ENCODE assay signal across 28 mouse cellular contexts in genomic region chr7:34645623-34646022, GRCm38 (mm10). TPM values are rescaled to one million over a fixed set of nuclear protein-coding genes. Genes with fewer than 3 reads are reported as not detected.
DNase-seq lines count a peak whose midpoint lies in the region; ATAC-seq and TF ChIP-seq lines count a peak whose summit lies in the region.
"Had no signal": no experiment of that assay in that cellular context is flagged by ENCODE, and none has a peak within 500 bp of the region (broad histone marks: within the 10 kb centered on the region; RNA-seq: fewer than 3 reads in every experiment).

No protein-coding gene starts in this region.

- no peaks in the 10 kb centered on the region for H3K9me3 ChIP-seq in forebrain, embryonic 13.5 days (replicated peaks)
- no peaks in the 10 kb centered on the region for H3K9me3 ChIP-seq in forebrain, embryonic 12.5 days
- no peaks in the 10 kb centered on the region for H3K9me3 ChIP-seq in limb, embryonic 14.5 days (ENCODE audit: control insufficient read depth, low read length)
- H3K9me3 ChIP-seq in limb, embryonic 10.5 days (replicated peaks): no peaks in the 10 kb centered on the region
- no peaks in the 10 kb centered on the region for H3K9me3 ChIP-seq in stomach, postnatal 0 days (ENCODE audit: control insufficient read depth, low read length)
- H3K9me3 ChIP-seq: embryonic facial prominence, embryonic 12.5 days; heart, embryonic 10.5 days; heart, embryonic 13.5 days had no signal

- no peak overlapping the region for H3K27ac ChIP-seq in forebrain, embryonic 13.5 days
- H3K27ac ChIP-seq in forebrain, embryonic 12.5 days: no peak overlapping the region
- H3K27ac ChIP-seq in limb, embryonic 14.5 days (replicated peaks; ENCODE audit: low read depth, low read length): no peak overlapping the region
- H3K27ac ChIP-seq in limb, embryonic 10.5 days: no peak overlapping the region
- peak overlapping the region; percentile 36 for H3K27ac ChIP-seq in stomach, postnatal 0 days (replicated peaks)
- H3K27ac ChIP-seq: embryonic facial prominence, embryonic 12.5 days; heart, adult 2 months; heart, embryonic 10.5 days; heart, embryonic 13.5 days; hindbrain, postnatal 0 days had no signal

- peaks cover 97% of the 10 kb centered on the region for H3K36me3 ChIP-seq in forebrain, embryonic 13.5 days (ENCODE audit: poor library complexity, severe bottlenecking)
- peaks cover 97% of the 10 kb centered on the region for H3K36me3 ChIP-seq in forebrain, embryonic 12.5 days (replicated peaks)
- H3K36me3 ChIP-seq in limb, embryonic 14.5 days (ENCODE audit: control insufficient read depth, insufficient read depth, low read length): peaks cover 99% of the 10 kb centered on the region
- peaks cover 100% of the 10 kb centered on the region for H3K36me3 ChIP-seq in limb, embryonic 10.5 days
- H3K36me3 ChIP-seq in stomach, postnatal 0 days (ENCODE audit: control insufficient read depth, insufficient read depth, low read length): peaks cover 8% of the 10 kb centered on the region; the same call in 1 of the 2 replicates

- ATAC-seq in forebrain, embryonic 13.5 days: no peak
- ATAC-seq in forebrain, embryonic 12.5 days (ENCODE audit: low FRiP score): no peak
- no peak for ATAC-seq in limb, embryonic 14.5 days (ENCODE audit: low FRiP score, low read depth)
- ATAC-seq in stomach, postnatal 0 days (ENCODE audit: low FRiP score, low TSS enrichment): no peak
- ATAC-seq: activated CD4-positive, CD25-positive, alpha-beta regulatory T cell, adult 4 months; CD4-positive, CD25-positive, alpha-beta regulatory T cell, adult 4 months; forebrain, embryonic 14.5 days; forebrain, postnatal 0 days; inflammation-experienced regulatory T-cells, adult 6 months; intestine, embryonic 16.5 days had no signal

- H3K9ac ChIP-seq in forebrain, embryonic 13.5 days: 0 out of 2 replicates have a peak overlapping the region, but pooled peaks have one; percentile 16
- H3K9ac ChIP-seq in forebrain, embryonic 12.5 days: no peak overlapping the region
- 0 out of 2 replicates have a peak overlapping the region, but pooled peaks have one; percentile 16 for H3K9ac ChIP-seq in limb, embryonic 14.5 days (ENCODE audit: low read depth, low read length, severe bottlenecking)
- no peak overlapping the region for H3K9ac ChIP-seq in stomach, postnatal 0 days (ENCODE audit: low read length)
- H3K9ac ChIP-seq: embryonic facial prominence, embryonic 12.5 days; forebrain, postnatal 0 days; heart, embryonic 13.5 days; hindbrain, embryonic 14.5 days had no signal

- DNase-seq in limb, embryonic 14.5 days (ENCODE audit: low spot score): no peak
- DNase-seq in limb, embryonic 10.5 days (ENCODE audit: low spot score): no peak
- no peak for DNase-seq in stomach, postnatal 0 days (ENCODE audit: low spot score)
- DNase-seq in heart, postnatal 4 days: no peak
- DNase-seq: adrenal gland, adult 8-10 months; adrenal gland, postnatal 25 days; cerebellum, adult 18-20 months; cerebellum, adult 9-10 months; cerebellum, postnatal 14 days; forebrain, postnatal 0 days; gastrocnemius, postnatal 36 days; heart, adult 2 months; heart, postnatal 14 days; kidney, adult 18-20 months had no signal

- H3K4me2 ChIP-seq in forebrain, embryonic 13.5 days: no peak overlapping the region
- H3K4me2 ChIP-seq in forebrain, embryonic 12.5 days: no peak overlapping the region
- no peak overlapping the region for H3K4me2 ChIP-seq in limb, embryonic 14.5 days (replicated peaks; ENCODE audit: low read depth, low read length, severe bottlenecking)
- no peak overlapping the region for H3K4me2 ChIP-seq in stomach, postnatal 0 days (replicated peaks; ENCODE audit: low read depth)
- H3K4me2 ChIP-seq: embryonic facial prominence, embryonic 12.5 days; heart, embryonic 13.5 days; hindbrain, embryonic 14.5 days had no signal

- no peak overlapping the region for H3K4me3 ChIP-seq in forebrain, embryonic 13.5 days
- no peak overlapping the region for H3K4me3 ChIP-seq in forebrain, embryonic 12.5 days (replicated peaks)
- H3K4me3 ChIP-seq in limb, embryonic 14.5 days (replicated peaks; ENCODE audit: low read length): no peak overlapping the region
- H3K4me3 ChIP-seq in limb, embryonic 10.5 days: no peak overlapping the region
- no peak overlapping the region for H3K4me3 ChIP-seq in stomach, postnatal 0 days (ENCODE audit: low read depth, low read length)
- H3K4me3 ChIP-seq: embryonic facial prominence, embryonic 12.5 days; erythroblast, embryonic 14.5 days; heart, adult 2 months; heart, embryonic 10.5 days; heart, embryonic 13.5 days had no signal

- TF ChIP-seq POLR2A in limb, embryonic 14.5 days (IDR thresholded peaks at IDR 0.05; ENCODE audit: borderline replicate concordance, extremely low read depth, insufficient read depth, insufficient read length): no peak

- TF ChIP-seq CTCF in stomach, postnatal 0 days (IDR thresholded peaks at IDR 0.05; ENCODE audit: low read depth): no peak

- no peak for TF ChIP-seq EP300 in stomach, postnatal 0 days (optimal IDR thresholded peaks at IDR 0.05)

- 95% methylated on average over 2 of the region's 2 CpGs for WGBS in forebrain, embryonic 13.5 days
- WGBS in forebrain, embryonic 12.5 days: 95% methylated on average over 2 of the region's 2 CpGs
- 97% methylated on average over 2 of the region's 2 CpGs for WGBS in limb, embryonic 14.5 days
- WGBS in limb, embryonic 10.5 days: 89% methylated on average over 2 of the region's 2 CpGs
- whole genome bisulfite sequencing in stomach, postnatal 0 days: 85% methylated on average over 2 of the region's 2 CpGs

- peaks cover 18% of the 10 kb centered on the region for H3K4me1 ChIP-seq in forebrain, embryonic 13.5 days
- H3K4me1 ChIP-seq in forebrain, embryonic 12.5 days: peaks cover 38% of the 10 kb centered on the region
- 0 out of 2 replicates have a peak, but pooled peaks cover 8% of the 10 kb centered on the region for H3K4me1 ChIP-seq in limb, embryonic 14.5 days (ENCODE audit: control insufficient read depth, insufficient read depth, low read length)
- H3K4me1 ChIP-seq in limb, embryonic 10.5 days: peaks cover 6% of the 10 kb centered on the region
- no peaks in the 10 kb centered on the region for H3K4me1 ChIP-seq in stomach, postnatal 0 days (replicated peaks; ENCODE audit: control insufficient read depth, insufficient read depth)

- H3K27me3 ChIP-seq in forebrain, embryonic 13.5 days: no peaks in the 10 kb centered on the region
- H3K27me3 ChIP-seq in forebrain, embryonic 12.5 days: no peaks in the 10 kb centered on the region
- no peaks in the 10 kb centered on the region for H3K27me3 ChIP-seq in limb, embryonic 14.5 days (ENCODE audit: control insufficient read depth, insufficient read depth, low read length)
- no peaks in the 10 kb centered on the region for H3K27me3 ChIP-seq in limb, embryonic 10.5 days (ENCODE audit: low read depth, poor library complexity, severe bottlenecking)
- no peaks in the 10 kb centered on the region for H3K27me3 ChIP-seq in stomach, postnatal 0 days (ENCODE audit: control insufficient read depth, insufficient read depth, low read length)
- H3K27me3 ChIP-seq: embryonic facial prominence, embryonic 12.5 days; heart, embryonic 13.5 days had no signal

RNA-seq across cellular contexts. Expression of gene Kctd15, which starts 10.9 kb away (rescaled TPM):
- polyA plus RNA-seq in forebrain, embryonic 13.5 days (2015; fragmentation: Nextera tagmentation; extraction: Ambion mirVana): 28.9 and 35.8 TPM in 2 replicates
- 37.9 and 38.1 TPM in 2 replicates for polyA plus RNA-seq in forebrain, embryonic 12.5 days (2016; fragmentation: Nextera tagmentation; extraction: Ambion mirVana)
- polyA plus RNA-seq in limb, embryonic 14.5 days (2012; rRNA removed): 77.1 and 97.5 TPM in 2 replicates
- polyA plus RNA-seq in limb, embryonic 14.5 days (2014; fragmentation: Nextera tagmentation; extraction: Ambion mirVana): 18.7 and 20.7 TPM in 2 replicates
- 69.0 and 72.2 TPM in 2 replicates for polyA plus RNA-seq in limb, embryonic 10.5 days (2016; fragmentation: Nextera tagmentation; extraction: Ambion mirVana)
- polyA plus RNA-seq in stomach, postnatal 0 days (2015; fragmentation: Nextera tagmentation; extraction: Ambion mirVana): 17.5 and 17.9 TPM in 2 replicates
- 1 to 10 TPM; 3.4 to 5.1 TPM for total RNA-seq in heart, postnatal 4 days (2021)
- total RNA-seq: granulocyte monocyte progenitor cell, adult 5-6 weeks had no signal
- polyA plus RNA-seq: activated CD4-positive, CD25-positive, alpha-beta regulatory T cell, adult 4 months; CD4-positive, CD25-positive, alpha-beta regulatory T cell, adult 4 months; erythroblast, embryonic 14.5 days; inflammation-experienced regulatory T-cells, adult 6 months had no signal

Comparison
In these comparisons a context has a peak if more than half of its experiments do, and no peak if none do; other contexts are left out.
1. H3K9ac ChIP-seq: peak in forebrain, embryonic 13.5 days (single experiment) and limb, embryonic 14.5 days (single experiment); none in forebrain, embryonic 12.5 days (single experiment) and stomach, postnatal 0 days (single experiment).